Mouse (Mus musculus) A20 (cell line): ENCODE measurements around the gene Crabp1.

Experiments used
- DNase-seq: peaks from one replicate; pipeline ENCODE4 v3.0.0-alpha.2; 2011; ENCODE audit warnings: low read depth, low spot score

Crabp1 gene

DNA sequence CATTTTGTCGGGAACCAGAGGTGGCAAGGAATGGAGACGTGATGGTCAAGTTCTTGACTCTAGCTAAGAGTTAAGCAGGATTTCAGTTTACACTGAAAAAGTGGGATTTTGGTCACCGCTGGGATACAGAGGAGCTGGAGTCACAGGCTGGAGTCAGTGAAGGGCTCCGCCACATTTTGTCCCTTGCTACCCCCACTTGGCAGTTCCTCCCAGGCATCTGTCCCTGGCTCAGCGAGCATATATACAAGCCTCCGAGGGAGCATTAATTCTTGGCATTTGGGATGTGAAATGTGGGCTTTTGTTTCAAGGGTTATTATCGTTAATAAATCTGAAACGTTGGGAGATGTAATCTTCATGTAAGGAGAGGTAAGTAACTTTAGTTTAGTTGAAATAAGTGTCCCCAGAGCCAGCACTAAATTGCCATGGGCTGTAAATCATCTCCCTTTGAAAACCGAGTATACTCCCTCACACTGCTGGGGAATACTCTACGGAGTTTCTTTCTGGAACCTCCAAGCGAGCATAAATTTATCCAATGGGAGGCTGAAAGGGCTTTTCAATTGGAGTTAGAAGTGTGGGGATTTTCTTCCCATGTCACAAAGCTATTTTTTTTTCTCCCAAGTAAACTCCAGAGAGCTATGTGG is 5.7 kb downstream of the Crabp1 start:
- DNase-seq = no peak

DNA sequence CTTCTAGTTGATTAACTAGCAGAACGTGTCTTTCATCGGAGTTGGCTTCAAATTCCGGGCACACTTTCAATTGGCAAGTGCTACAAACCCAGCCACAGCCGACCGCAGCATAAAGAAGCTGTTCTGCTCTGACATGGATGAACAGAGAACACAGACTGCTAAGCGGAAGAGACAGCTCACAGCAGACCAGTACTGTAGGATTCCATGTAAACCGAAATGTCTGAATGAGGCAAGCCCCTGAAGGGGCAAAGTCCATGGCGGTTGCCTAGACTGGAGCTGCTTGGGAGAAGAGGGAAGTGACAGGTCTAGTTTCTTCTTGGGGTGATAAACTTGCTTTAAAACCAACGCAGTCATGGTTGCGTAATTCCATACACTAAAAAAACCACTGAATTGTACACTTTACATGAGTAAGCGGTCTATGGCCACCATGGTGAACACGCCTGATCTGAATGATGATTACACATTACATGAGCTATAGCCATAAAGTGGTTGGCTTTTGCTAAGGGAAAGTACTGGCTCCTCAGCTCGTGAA is 12.0 kb downstream of the Crabp1 start:
- DNase-seq = no peak

DNA sequence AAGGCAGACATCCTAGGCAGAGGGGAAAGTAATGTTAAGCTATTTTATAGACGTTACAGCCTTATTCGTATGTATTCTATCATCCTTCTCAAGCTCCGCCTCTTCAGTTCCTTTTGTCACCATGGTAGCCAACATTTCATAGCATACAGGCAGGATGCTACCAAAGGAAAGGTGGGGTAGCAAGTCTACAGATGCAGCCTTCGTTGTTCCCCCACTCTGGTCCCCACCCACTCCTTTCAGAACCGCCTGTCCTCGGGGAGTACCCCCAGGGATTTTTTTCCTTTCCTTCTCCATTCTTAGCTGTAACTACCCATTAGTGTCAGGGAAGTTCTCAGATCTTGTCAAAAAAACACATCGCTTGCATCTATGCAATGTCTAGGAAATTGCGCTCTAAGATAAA is 14.7 kb downstream of the Crabp1 start:
- DNase-seq = no peak

DNA sequence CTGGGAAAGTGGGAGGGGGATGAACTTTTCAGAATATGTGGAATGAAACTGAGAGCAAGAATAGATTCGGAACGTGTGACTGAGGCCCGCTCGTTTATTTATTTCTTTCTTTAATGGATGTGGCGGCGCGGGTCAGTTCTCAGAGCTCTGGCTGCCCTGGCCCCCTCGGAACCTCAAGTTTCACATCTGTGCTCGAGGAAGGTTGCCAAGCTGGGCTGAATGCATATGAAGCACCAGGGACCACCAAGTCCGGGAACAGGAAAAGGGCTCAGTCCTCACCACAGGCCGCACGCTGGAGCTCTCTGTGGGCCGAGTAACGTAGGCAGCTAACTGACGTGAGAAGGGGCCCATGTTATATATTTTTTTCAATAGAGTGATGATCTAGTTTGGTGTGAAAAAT is 18.0 kb downstream of the Crabp1 start:
- no peak for DNase-seq

DNA sequence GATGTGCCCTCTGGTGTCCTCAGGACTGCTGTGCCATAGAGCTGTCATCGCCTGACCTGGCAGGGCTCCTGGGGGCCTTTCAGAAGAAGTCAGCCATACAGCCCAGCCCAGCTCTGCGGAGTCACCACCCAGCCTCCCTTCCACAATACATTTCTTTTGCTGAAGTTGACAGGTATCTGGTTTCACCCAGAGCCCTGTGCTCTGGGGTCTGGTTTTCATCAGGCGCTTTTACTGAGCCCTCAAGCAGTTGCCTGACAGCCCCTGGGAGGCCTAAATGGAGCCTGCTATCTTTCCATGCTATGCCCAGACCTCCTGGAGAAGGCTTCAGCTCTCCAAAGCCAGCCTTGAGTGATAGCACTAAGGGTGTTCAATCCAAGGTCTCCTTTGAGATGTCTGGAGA is 19.5 kb downstream of the Crabp1 start:
- no peak for DNase-seq

DNA sequence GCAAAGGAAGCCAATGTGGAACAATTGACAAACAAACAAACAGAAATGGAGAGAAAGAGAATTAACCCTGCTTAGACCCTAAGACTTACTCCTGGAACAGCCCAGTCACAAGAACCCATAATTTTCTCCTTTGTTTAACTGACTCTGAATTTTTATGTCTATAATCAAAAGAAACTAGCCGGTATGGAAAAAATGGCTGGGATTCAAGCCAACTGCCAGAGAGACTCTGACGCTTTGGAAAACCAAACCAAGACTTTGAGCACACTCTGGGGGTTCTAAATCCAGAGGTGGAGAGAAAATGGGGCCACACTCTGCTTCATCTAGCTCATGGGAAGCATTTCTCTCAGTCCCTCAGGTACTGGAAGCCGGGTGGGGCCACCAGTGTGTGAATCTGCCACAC is 20.7 kb downstream of the Crabp1 start:
- DNase-seq = no peak

DNA sequence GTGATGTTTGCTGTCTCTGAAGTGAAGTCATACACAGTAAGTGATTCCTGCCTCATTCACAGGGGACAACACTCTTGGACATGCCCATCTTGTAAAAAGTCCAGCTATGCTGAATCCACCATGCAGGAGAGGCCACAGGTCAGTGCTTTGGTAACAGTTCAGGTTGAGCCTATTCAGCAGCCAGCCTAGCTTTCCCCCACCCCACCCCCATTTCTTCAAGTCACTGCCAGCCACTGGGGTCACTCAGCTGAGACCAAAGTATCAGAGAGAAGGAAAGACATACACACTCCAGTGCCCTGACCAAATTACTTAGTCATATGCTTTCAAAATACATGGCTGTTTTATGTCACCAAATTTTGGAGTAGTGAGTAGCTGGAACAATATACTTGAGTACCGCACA is 21.5 kb downstream of the Crabp1 start:
- no peak for DNase-seq

DNA sequence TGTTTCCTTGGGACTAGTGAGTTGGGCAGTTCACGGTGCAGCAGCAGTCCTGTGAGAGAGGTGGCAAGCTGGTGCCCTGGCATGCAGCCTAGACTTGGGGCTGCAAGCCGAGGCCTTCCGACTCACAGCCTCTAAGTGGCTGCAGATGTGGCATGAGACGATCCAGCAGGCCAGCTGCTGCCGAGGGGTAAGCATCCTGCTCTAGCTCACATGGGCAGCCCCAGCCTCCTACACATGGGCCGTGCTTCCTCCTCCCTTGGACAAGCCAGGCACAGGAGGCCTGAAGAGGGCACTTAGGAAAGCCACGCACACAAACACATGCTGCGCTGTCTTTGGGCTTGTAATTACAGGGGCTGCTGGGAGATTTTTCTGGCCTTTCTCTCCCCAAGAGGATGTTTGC is 23.2 kb downstream of the Crabp1 start:
- no peak for DNase-seq

DNA sequence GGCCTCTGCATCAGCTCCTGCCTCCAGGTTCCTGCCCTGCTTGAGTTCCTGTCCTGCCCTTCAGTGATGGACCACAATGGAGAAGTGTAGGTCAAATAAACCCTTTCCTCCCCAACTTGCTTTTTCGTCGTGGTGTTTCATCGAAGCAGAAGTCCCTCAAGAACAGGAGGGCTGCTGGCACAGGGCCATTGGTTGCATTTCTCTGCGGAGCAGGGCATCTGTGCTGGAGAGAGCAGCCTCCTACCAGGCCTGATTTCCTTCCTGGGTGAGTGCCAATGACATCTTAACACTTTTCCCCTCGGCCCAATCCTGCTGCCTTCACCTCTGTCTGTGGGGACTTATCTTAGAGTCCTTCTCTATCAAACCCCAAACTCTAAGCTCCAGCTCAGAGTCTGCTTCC is 25.7 kb downstream of the Crabp1 start:
- no peak for DNase-seq

DNA sequence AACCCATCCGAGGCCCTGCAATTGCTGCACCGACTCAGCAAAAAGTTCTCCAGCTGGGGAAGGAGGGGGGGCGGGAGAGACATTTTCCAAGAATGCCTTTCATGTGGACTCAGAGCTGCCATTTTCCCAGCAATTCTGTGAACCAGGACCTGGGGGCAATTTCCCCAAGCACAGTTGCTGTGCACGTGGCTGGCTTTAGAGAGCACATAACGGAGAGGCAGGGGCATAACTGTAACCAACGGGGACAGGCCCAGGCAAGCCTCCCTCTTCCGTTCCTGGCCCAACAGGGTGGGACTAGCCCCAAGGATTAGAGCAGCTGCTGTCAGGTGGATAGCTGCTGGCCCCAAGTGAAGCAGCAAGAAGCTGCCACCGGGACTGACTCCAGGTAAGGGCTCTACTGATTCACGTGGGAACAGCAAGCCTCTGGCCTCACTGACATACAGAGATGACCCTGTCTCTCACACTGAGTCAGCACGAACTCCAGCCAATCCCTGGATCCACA is 37.0 kb downstream of the Crabp1 start:
- DNase-seq = no peak

DNA sequence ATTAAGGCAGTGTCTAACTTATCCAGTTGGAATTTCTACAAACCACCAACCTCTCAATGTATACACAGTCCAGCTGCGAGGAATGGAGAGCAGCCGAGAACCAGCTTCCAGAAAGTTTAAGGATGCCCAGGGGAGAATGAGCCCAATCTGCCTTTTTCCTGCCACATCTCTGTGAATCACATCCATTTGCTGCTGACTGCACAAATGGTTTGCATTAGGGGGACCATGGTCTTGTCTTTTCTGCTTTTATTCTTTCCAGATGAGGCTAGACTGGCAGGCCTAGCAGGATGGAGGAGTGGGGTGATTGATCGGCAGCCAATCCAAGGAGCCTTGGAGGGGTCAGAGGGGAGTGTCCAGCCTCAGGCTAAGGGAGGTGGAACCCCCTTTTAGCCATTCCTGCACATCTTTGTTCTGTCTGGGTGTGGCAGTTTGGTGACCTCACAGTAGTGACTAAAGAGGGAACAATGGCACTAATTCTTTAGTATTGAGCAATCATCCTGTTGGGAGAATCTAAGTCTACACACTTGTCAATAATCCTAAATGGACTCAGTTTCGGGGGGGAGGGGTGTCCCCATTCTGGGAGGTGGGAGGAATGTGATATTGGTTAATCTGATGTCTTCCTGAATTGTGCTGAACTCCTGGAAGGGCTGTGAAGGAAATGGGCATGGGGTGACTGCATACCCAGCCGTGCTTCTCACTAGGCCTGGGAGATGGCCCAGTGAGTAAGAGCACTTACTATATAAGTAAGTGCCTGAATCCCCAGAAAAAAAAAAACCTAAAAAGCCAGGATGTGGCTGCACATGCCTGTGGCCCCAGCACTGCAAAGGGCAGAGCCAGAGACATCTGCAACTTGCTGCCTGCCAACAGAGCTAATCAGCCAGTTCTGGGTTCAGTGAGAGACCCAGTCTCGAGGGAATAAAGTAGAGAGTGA is 38.5 kb downstream of the Crabp1 start:
- DNase-seq = no peak

DNA sequence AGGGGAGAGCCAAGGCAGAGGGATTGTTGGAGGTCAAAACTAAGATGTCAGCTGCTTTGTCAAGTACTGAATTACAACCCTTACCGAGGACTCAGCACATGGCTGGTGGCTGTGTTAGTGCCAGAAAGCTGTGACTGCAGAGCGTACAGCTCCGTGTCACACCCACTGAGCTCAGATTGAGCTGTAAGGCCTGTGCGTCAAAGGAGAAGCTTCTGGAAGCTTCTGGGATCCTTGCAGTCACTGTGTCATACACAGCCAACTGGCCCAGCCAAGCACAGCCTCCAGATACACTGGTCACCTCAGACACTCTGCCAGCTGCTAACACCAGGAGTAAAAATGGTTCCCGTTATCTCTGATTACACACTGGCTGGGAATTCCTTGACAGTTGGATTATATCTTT is 39.8 kb downstream of the Crabp1 start:
- no peak for DNase-seq

DNA sequence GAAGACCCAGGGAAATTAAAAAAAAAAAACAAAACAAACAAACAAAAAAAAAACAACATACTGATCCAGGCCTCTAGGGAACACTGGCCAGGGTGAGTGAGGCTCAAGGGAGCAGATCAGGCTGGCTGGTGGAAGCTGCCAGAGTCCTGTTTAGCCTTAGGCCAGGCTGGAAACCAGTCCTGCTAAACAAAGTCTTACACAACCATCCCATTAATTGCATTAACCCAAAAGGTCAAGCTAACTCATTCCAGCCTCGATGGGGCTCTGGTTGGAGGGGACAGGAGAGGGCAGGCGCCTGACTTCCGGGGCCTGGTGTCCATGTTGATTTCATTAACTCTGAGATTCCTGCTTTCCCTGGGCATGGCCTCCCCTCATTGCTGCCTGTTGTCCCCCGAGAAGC is 43.2 kb downstream of the Crabp1 start:
- no peak for DNase-seq

DNA sequence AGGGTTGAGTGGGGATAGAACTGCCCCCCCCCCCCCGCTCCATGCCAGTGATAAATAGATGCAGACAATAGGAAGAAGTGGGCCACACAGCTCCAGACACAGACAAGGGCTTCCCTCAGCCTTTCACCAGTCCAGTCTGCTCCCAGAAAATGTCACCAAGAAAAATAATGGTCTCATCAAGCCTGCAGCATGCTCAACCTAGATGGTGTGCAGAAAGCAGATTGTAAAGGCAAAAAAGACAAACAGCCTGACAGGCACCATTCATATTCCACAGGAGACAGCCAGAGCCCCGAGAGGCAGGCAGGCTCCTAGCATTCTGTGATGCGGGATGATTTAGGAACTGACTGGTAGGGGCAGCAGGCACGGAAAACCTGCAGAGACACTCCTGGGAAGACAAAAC is 45.4 kb downstream of the Crabp1 start:
- no peak for DNase-seq

DNA sequence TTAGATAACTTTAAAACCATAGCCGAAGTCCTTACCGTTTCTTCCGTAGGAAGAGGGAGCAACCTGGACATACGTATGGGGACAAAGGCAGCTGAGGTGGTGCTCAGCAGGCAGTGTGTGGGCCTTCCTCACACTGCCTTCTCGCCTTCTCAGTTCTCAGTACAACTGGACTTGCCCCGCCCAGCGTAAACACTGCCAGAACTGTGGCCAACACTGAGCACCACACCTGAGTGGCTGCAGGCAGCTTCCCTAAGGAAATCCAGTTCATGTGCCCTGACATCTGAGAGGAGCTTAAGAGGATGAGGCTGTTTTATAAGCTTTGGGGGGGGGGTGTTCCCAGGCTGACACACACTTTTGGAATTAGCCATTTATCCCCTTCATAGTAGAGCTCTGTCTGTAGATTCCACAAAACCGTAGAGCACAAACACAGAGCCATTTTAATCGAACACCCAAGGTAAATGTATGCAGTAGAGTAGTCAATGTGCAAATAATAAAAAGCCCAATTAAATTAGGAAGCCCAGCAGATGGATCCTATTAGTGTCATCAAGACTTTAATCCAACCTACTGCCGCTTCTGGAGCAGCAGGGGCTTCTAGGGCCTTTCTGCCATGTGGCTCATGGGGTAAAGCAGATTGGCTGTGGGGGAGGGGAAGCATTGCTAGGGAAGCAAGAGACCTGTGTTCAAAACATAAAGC is 52.1 kb downstream of the Crabp1 start:
- DNase-seq = no peak

DNA sequence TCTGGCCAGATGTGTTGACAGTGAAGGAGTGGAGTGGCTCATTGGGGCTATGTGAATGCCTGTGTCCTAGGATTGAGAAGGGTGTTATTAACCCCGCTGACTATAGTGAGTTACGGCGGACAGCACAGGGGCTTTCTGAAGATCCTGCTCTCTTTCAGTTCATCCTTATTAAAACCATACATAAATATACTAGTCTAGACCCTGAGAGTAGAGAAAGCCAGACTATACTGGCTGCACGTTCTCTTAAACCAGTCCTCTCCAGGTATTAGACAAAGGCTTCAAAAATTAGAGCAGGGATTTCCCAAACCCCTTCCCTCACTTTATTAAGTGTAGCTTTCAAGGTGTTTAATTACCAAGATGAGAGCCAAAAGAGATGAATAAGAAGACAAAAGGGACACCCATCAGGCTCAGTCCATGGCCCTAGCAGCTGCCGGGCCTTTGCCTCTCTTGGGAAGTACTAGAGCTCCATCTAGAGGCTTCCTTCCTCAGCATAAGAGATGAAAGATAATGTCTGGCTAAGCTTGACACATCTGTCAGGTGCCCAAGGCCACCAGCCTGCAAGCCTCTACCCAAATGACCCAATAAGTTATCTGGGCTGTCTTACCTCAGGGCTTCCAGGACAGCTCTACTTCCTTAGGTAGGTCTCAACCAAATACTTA is 57.0 kb downstream of the Crabp1 start:
- peak; percentile 59 for DNase-seq
